ENCODE assay signal across 10 mouse cellular contexts in genomic region chr11:51945548-51945947, GRCm38 (mm10). TPM values are rescaled to one million over a fixed set of nuclear protein-coding genes. Genes with fewer than 3 reads are reported as not detected.
DNase-seq lines count a peak whose midpoint lies in the region; ATAC-seq and TF ChIP-seq lines count a peak whose summit lies in the region.
"Had no signal": no experiment of that assay in that cellular context is flagged by ENCODE, and none has a peak within 500 bp of the region (broad histone marks: within the 10 kb centered on the region; RNA-seq: fewer than 3 reads in every experiment).

No protein-coding gene starts in this region.

- no peak overlapping the region for H3K27ac ChIP-seq in hindbrain, embryonic 13.5 days
- no peak overlapping the region for H3K27ac ChIP-seq in hindbrain, embryonic 14.5 days
- H3K27ac ChIP-seq in left cerebral cortex, adult 2 months, result peak overlapping the region; percentile 71
- H3K27ac ChIP-seq in kidney, embryonic 16.5 days (ENCODE audit: low read length), result no peak overlapping the region
- no peak overlapping the region for H3K27ac ChIP-seq in kidney, adult 2 months (ENCODE audit: insufficient read depth, low read depth, low read length)
- H3K27ac ChIP-seq: liver, embryonic 13.5 days had no signal

- no peaks in the 10 kb centered on the region; the same call in none of the 2 replicates for H3K27me3 ChIP-seq in hindbrain, embryonic 13.5 days
- H3K27me3 ChIP-seq in hindbrain, embryonic 14.5 days (ENCODE audit: control insufficient read depth, insufficient read depth, low read length), result no peaks in the 10 kb centered on the region
- 0 out of 2 replicates have a peak, but pooled peaks cover 2% of the 10 kb centered on the region for H3K27me3 ChIP-seq in kidney, embryonic 16.5 days (ENCODE audit: insufficient read depth, low read length)
- no peaks in the 10 kb centered on the region for H3K27me3 ChIP-seq in kidney, adult 2 months (replicated peaks; ENCODE audit: control insufficient read depth, insufficient read depth, low read length)

- intact Hi-C loops in left cerebral cortex, adult 2 months (cut with DNase I), result loop anchor here (2.0 to 5.0 kb wide), 2 partner anchors 47 to 88 kb away; partner anchors contain the start of gene Jade2

- TF ChIP-seq CTCF in left cerebral cortex, adult 2 months (IDR thresholded peaks at IDR 0.05), result no peak
- no peak for TF ChIP-seq CTCF in kidney, adult 2 months (conservative IDR thresholded peaks at IDR 0.05; ENCODE audit: insufficient read depth, insufficient read length, low read depth, low read length)

- no peak overlapping the region for H3K4me2 ChIP-seq in hindbrain, embryonic 13.5 days
- no peak overlapping the region for H3K4me2 ChIP-seq in hindbrain, embryonic 14.5 days (replicated peaks)
- no peak overlapping the region for H3K4me2 ChIP-seq in kidney, embryonic 16.5 days (replicated peaks; ENCODE audit: low read depth, low read length)
- H3K4me2 ChIP-seq: liver, embryonic 13.5 days had no signal

- no peak for TF ChIP-seq POLR2A in kidney, adult 2 months (IDR thresholded peaks at IDR 0.05; ENCODE audit: low read depth, low read length)

- H3K36me3 ChIP-seq in hindbrain, embryonic 13.5 days, result no peaks in the 10 kb centered on the region
- H3K36me3 ChIP-seq in hindbrain, embryonic 14.5 days (replicated peaks; ENCODE audit: control insufficient read depth, insufficient read depth), result no peaks in the 10 kb centered on the region
- H3K36me3 ChIP-seq in kidney, embryonic 16.5 days (ENCODE audit: insufficient read depth, low read length), result no peaks in the 10 kb centered on the region
- H3K36me3 ChIP-seq in kidney, adult 2 months (ENCODE audit: control insufficient read depth, insufficient read depth, low read length), result no peaks in the 10 kb centered on the region
- H3K36me3 ChIP-seq: liver, embryonic 13.5 days had no signal

- WGBS in hindbrain, embryonic 13.5 days, result 41% methylated on average over 8 of the region's 8 CpGs
- WGBS in hindbrain, embryonic 14.5 days, result 52% methylated on average over 8 of the region's 8 CpGs
- WGBS in kidney, embryonic 16.5 days, result 10% methylated on average over 8 of the region's 8 CpGs
- WGBS in kidney, adult 2 months, result 15% methylated on average over 8 of the region's 8 CpGs

- peak overlapping the region; percentile 46; the same call in 1 of the 2 replicates for H3K9ac ChIP-seq in hindbrain, embryonic 13.5 days
- H3K9ac ChIP-seq in hindbrain, embryonic 14.5 days, result no peak overlapping the region
- H3K9ac ChIP-seq in kidney, embryonic 16.5 days (replicated peaks; ENCODE audit: low read length), result no peak overlapping the region
- H3K9ac ChIP-seq: liver, embryonic 13.5 days had no signal

- H3K4me3 ChIP-seq in hindbrain, embryonic 13.5 days, result no peak overlapping the region
- H3K4me3 ChIP-seq in hindbrain, embryonic 14.5 days (replicated peaks; ENCODE audit: low read length), result no peak overlapping the region
- no peak overlapping the region for H3K4me3 ChIP-seq in left cerebral cortex, adult 2 months
- no peak overlapping the region for H3K4me3 ChIP-seq in kidney, embryonic 16.5 days (ENCODE audit: low read length)
- H3K4me3 ChIP-seq in kidney, adult 2 months (ENCODE audit: insufficient read depth, low read depth, low read length), result no peak overlapping the region
- H3K4me3 ChIP-seq: erythroblast, embryonic 14.5 days; liver, embryonic 13.5 days had no signal

- DNase-seq in hindbrain, embryonic 14.5 days (ENCODE audit: low spot score), result no peak
- DNase-seq in MN1 (ENCODE audit: low spot score), result peak; percentile 76
- peak; percentile 58 to 67 for DNase-seq in left cerebral cortex, adult 2 months (ENCODE audit: extremely low spot score in 1 of 2, low spot score in 2 of 2)
- no peak for DNase-seq in ovary, postnatal 10 days (ENCODE audit: low spot score)
- DNase-seq in kidney, adult 2 months, result no peak
- DNase-seq: liver, embryonic 13.5 days had no signal

- no peak for ATAC-seq in hindbrain, embryonic 13.5 days (ENCODE audit: low FRiP score)
- ATAC-seq in hindbrain, embryonic 14.5 days (ENCODE audit: low FRiP score), result no peak
- peak; percentile 80 for ATAC-seq in frontal cortex, adult (ENCODE audit: low TSS enrichment)
- no peak for ATAC-seq in kidney, embryonic 16.5 days (ENCODE audit: low FRiP score, low TSS enrichment)

- no peaks in the 10 kb centered on the region for H3K9me3 ChIP-seq in hindbrain, embryonic 13.5 days
- H3K9me3 ChIP-seq in hindbrain, embryonic 14.5 days (ENCODE audit: control insufficient read depth, low read length), result no peaks in the 10 kb centered on the region
- H3K9me3 ChIP-seq in kidney, embryonic 16.5 days (ENCODE audit: low read length), result no peaks in the 10 kb centered on the region
- H3K9me3 ChIP-seq: liver, embryonic 13.5 days had no signal

- peaks cover 20% of the 10 kb centered on the region for H3K4me1 ChIP-seq in hindbrain, embryonic 13.5 days (replicated peaks)
- H3K4me1 ChIP-seq in hindbrain, embryonic 14.5 days (replicated peaks; ENCODE audit: control insufficient read depth, insufficient read depth, low read length), result peaks cover 8% of the 10 kb centered on the region
- 0 out of 2 replicates have a peak, but pooled peaks cover 2% of the 10 kb centered on the region for H3K4me1 ChIP-seq in kidney, embryonic 16.5 days (ENCODE audit: insufficient read depth, low read length)
- no peaks in the 10 kb centered on the region for H3K4me1 ChIP-seq in kidney, adult 2 months (ENCODE audit: control insufficient read depth, insufficient read depth, low read length)

RNA-seq across cellular contexts. Expression of gene Cdkn2aipnl, which starts 21.9 kb away (rescaled TPM):
- polyA plus RNA-seq in hindbrain, embryonic 13.5 days (2015; fragmentation: Nextera tagmentation; extraction: Ambion mirVana), result 113 TPM in 2 replicates
- 117 and 129 TPM in 2 replicates for polyA plus RNA-seq in hindbrain, embryonic 14.5 days (2014; fragmentation: Nextera tagmentation; extraction: Ambion mirVana)
- 10 to 100 TPM; 34.2 to 37.6 TPM for total RNA-seq in left cerebral cortex, adult 2 months (2021)
- 95.5 and 99.8 TPM in 2 replicates for polyA plus RNA-seq in kidney, embryonic 16.5 days (2015; fragmentation: Nextera tagmentation; extraction: Ambion mirVana)
- 15.6 and 17.2 TPM in 2 replicates for polyA plus RNA-seq in kidney, adult 2 months (2012; rRNA removed)

RNA-seq across cellular contexts. Expression of gene Ube2b, which starts 55.0 kb away (rescaled TPM):
- 256 and 270 TPM in 2 replicates for polyA plus RNA-seq in hindbrain, embryonic 13.5 days (2015; fragmentation: Nextera tagmentation; extraction: Ambion mirVana)
- 150 and 157 TPM in 2 replicates for polyA plus RNA-seq in hindbrain, embryonic 14.5 days (2014; fragmentation: Nextera tagmentation; extraction: Ambion mirVana)
- 100 to 1,000 TPM; 187 to 196 TPM for total RNA-seq in left cerebral cortex, adult 2 months (2021)
- 216 and 220 TPM in 2 replicates for polyA plus RNA-seq in kidney, embryonic 16.5 days (2015; fragmentation: Nextera tagmentation; extraction: Ambion mirVana)
- 48.5 and 70.9 TPM in 2 replicates for polyA plus RNA-seq in kidney, adult 2 months (2012; rRNA removed)

RNA-seq across cellular contexts. Expression of gene Cdkl3, which starts 58.5 kb away (rescaled TPM):
- 25.1 and 29.1 TPM in 2 replicates for polyA plus RNA-seq in hindbrain, embryonic 13.5 days (2015; fragmentation: Nextera tagmentation; extraction: Ambion mirVana)
- 25.9 and 27.0 TPM in 2 replicates for polyA plus RNA-seq in hindbrain, embryonic 14.5 days (2014; fragmentation: Nextera tagmentation; extraction: Ambion mirVana)
- total RNA-seq in left cerebral cortex, adult 2 months (2021), result 10 to 100 TPM; 14.6 to 15.9 TPM
- 7.8 and 9.2 TPM in 2 replicates for polyA plus RNA-seq in kidney, embryonic 16.5 days (2015; fragmentation: Nextera tagmentation; extraction: Ambion mirVana)
- 1.6 and 1.8 TPM in 2 replicates for polyA plus RNA-seq in kidney, adult 2 months (2012; rRNA removed)
- polyA plus RNA-seq: erythroblast, embryonic 14.5 days had no signal

Comparison
In these comparisons a context has a peak if more than half of its experiments do, and no peak if none do; other contexts are left out.
1. DNase-seq: peak in MN1 (single experiment) and left cerebral cortex, adult 2 months (2 of 2); none in hindbrain, embryonic 14.5 days (single experiment), ovary, postnatal 10 days (single experiment) and kidney, adult 2 months (single experiment).